Mouse (Mus musculus) heart, embryonic 15.5 days (tissue): ENCODE data around the gene Serpine2. TPM values are rescaled to one million over a fixed set of nuclear protein-coding genes. Genes with fewer than 3 reads are reported as not detected.

ENCODE experiments used
- ATAC-seq: fragments of 200-750 bp; cut with Nextera tagmentation; replicated peaks from 2 replicates; pipeline ENCODE4 v1.8.0; 2017; ENCODE audit warnings: low read depth, moderate TSS enrichment; ENCODE audit not compliant: insufficient number of reproducible peaks, insufficient read depth, low FRiP score
- H3K27ac ChIP-seq: fragments of 300-500 bp; sonication (generic); 2 replicates; pipeline ENCODE4 v1.5.1; 2015; ENCODE audit warnings: mild to moderate bottlenecking, inconsistent platforms
- H3K27me3 ChIP-seq: fragments of 300-500 bp; sonication (generic); 2 replicates; pipeline ENCODE4 v1.6.1; 2015; ENCODE audit warnings: inconsistent platforms
- H3K36me3 ChIP-seq: fragments of 300-500 bp; sonication (generic); 2 replicates; pipeline ENCODE4 v1.6.1; 2015; ENCODE audit warnings: mild to moderate bottlenecking, inconsistent platforms
- H3K4me1 ChIP-seq: fragments of 300-500 bp; sonication (generic); replicated peaks from 2 replicates; pipeline ENCODE4 v1.6.1; 2015; ENCODE audit warnings: inconsistent platforms
- H3K4me2 ChIP-seq: fragments of 300-500 bp; sonication (generic); 2 replicates; pipeline ENCODE4 v1.6.1; 2015; ENCODE audit warnings: inconsistent platforms, mild to moderate bottlenecking, moderate library complexity
- H3K4me3 ChIP-seq: fragments of 300-500 bp; sonication (generic); 2 replicates; pipeline ENCODE4 v1.5.1; 2015; ENCODE audit warnings: mild to moderate bottlenecking, inconsistent platforms
- H3K9ac ChIP-seq: fragments of 300-500 bp; sonication (generic); 2 replicates; pipeline ENCODE4 v1.6.1; 2015; ENCODE audit warnings: mild to moderate bottlenecking, inconsistent platforms
- H3K9me3 ChIP-seq: fragments of 300-500 bp; sonication (generic); replicated peaks from 2 replicates; pipeline ENCODE4 v1.6.1; 2016; ENCODE audit warnings: inconsistent platforms
- WGBS: fragments of 180-500 bp; shearing (Covaris S2); methylation state at CpG from one replicate; pipeline ENCODE4 v1.1.7; 2015; ENCODE audit warnings: mixed read lengths; 5-methylcytosine and 5-hydroxymethylcytosine counted together
- polyA plus RNA-seq: library from polyadenylated mRNA; unstranded; fragments of >200 nt; fragmentation: Nextera tagmentation; extraction: Ambion mirVana; gene quantifications from 2 replicates; pipeline ENCODE4 v1.2.1, GENCODE M21; 2015

Serpine2 gene
- 99.4 and 124 TPM in 2 replicates for polyA plus RNA-seq

DNA sequence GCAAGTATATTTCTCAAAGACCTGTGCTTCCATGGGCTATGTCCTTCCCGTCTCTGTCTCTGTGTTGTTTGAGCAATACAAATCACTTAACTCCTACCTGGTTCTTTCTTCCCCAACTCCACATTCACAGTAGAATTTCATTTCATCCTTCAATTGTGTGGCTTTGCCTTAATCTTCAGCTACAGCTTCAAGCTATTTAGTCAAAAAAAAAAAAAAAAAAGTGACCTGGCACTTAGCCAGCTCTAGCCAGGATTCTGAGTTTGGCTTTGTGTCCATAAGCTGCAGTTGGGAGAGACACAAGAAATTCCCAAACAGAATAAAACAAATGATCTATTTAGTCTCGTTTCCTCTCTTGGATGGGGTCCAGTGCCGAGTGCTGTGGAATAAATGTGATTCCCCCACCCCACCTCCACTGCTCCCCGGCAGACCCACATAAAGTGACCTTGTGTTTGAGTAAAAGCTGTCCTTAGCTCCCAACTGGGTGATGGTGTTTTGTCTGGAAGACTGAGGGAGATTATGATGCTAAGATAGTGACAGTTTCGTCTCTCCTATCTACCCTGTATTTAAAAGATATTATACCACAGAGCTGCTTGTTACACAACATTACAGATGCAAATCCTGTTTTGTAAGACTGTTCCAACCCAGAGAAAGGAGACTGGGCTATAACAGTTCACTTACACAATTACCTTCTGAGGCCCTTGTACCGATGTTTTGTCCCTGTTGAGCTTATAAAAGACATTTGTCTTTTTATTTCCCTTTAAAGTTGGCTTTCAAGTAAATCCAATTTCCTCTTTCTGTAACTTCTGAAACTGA is at the start of gene Serpine2:
TSS of gene Serpine2 (minus strand) at position 51 of the 813 bp plus-strand sequence.
- 30% methylated on average over 6 of the region's 6 CpGs for WGBS
- H3K27me3 ChIP-seq = no peaks in the 10 kb centered on the region
- peak within 1 kb of the TSS; percentile 47 for H3K27ac ChIP-seq
- H3K4me3 ChIP-seq = no peak within 1 kb of the TSS
- ATAC-seq = no peak; the same call in 1 of the 2 replicates
- peaks cover 34% of the 10 kb centered on the region for H3K4me1 ChIP-seq
- H3K9ac ChIP-seq = no peak within 1 kb of the TSS; the same call in 1 of the 2 replicates
- H3K36me3 ChIP-seq = no peaks in the 10 kb centered on the region
- H3K9me3 ChIP-seq = no peaks in the 10 kb centered on the region
- H3K4me2 ChIP-seq = peak within 1 kb of the TSS; percentile 42

DNA sequence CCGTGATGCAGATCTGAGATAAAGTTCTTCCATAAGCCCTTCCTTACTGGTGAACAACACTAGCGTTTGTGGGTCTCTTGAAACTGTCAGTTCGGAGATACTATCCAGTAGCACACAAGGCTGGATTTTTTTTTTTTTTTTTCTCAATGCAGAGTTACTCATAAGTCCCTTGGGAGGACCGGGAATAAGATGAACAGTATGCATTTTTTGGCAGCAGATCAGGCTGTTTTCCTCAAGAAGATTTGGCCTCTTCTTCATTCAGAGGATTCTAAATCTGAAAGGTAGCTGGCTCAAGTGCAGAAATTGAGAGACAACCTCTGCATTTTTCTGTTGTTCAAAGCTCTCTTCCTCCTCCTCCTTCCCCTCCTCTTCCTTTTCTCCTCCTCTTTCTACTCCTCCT is 46.8 kb upstream of the Serpine2 start:
- Histone ChIP-seq H3K36me3 (no peaks in the 10 kb centered on the region), H3K4me1 (no peaks in the 10 kb centered on the region), H3K27ac (no peak overlapping the region), H3K4me2 (no peak overlapping the region), H3K4me3 (no peak overlapping the region), H3K9me3 (no peaks in the 10 kb centered on the region), H3K9ac (no peak overlapping the region), H3K27me3 (no peaks in the 10 kb centered on the region)
- WGBS = 46% methylated on average over 4 of the region's 4 CpGs
- ATAC-seq = no peak

DNA sequence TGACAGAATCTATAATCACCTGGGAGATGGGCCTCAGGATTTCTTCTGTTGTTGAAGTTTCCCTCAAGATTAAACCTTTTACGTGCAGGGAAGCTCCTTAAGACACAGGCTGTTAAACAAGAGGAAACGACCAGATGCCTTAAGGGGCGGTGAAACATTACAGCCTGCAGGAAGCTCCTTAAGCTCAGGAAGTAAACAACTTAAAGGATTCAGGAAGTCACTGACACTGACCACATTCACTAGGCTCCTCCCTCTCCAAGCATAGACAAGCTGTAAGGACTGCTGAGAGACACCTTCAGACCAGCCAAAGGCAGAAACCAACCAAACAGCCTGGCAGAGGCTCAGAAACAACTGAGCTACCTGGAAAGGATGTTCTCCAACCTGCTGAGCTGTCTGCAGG is 44.3 kb upstream of the Serpine2 start:
- H3K4me2 ChIP-seq = no peak overlapping the region
- no peaks in the 10 kb centered on the region for H3K4me1 ChIP-seq
- H3K4me3 ChIP-seq = no peak overlapping the region
- H3K27me3 ChIP-seq = no peaks in the 10 kb centered on the region
- ATAC-seq = no peak
- WGBS = 49% methylated on average over 3 of the region's 3 CpGs
- no peaks in the 10 kb centered on the region for H3K36me3 ChIP-seq
- H3K9me3 ChIP-seq = no peaks in the 10 kb centered on the region
- no peak overlapping the region for H3K27ac ChIP-seq
- no peak overlapping the region for H3K9ac ChIP-seq

DNA sequence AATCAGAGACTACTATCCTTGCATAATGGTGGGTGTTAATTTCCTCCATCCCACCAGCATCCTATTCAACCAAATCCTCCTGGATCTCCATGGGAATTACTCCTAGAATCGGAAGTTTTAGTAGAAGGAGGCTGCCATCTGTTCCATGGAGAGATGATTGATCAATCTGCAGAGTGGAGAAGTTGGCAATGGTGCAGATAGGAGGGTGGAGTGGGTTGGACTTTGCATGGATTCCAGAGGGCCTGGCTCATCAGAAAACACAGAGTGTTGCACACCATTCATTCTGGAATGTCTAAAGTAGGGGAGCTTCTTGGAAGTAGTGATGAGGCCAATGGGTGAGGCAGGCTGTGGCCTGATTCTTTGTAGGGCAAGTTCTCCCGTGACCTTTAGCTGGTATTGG is 41.9 kb upstream of the Serpine2 start:
- no peak overlapping the region for H3K4me2 ChIP-seq
- H3K4me3 ChIP-seq = no peak overlapping the region
- H3K27ac ChIP-seq = no peak overlapping the region
- ATAC-seq = no peak
- no peaks in the 10 kb centered on the region for H3K4me1 ChIP-seq
- no peaks in the 10 kb centered on the region for H3K27me3 ChIP-seq
- H3K36me3 ChIP-seq = no peaks in the 10 kb centered on the region
- H3K9ac ChIP-seq = no peak overlapping the region
- H3K9me3 ChIP-seq = no peaks in the 10 kb centered on the region
- WGBS = 74% methylated on average over 2 of the region's 2 CpGs

DNA sequence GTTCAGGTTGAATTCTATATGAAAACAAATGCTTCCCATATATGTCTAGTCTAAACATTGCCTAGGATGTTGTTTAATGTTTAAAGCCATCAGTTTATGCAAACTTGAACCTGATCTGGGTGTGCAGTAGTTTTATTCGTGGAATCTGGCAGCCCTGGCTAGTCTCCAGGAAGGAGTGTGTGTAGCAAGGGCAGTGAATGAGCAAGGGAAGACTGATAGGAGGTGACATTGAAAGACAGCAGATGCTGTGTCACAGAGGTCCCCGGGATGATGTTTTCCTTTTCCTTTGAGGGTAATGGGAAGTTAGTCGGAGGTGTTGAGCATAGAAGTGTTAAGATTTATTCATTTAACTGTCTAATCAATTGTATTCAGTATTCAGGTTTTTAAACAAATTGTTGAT is 21.7 kb upstream of the Serpine2 start:
- no peak overlapping the region for H3K4me2 ChIP-seq
- ATAC-seq = peak; percentile 66; the same call in 1 of the 2 replicates
- H3K9me3 ChIP-seq = no peaks in the 10 kb centered on the region
- no peaks in the 10 kb centered on the region for H3K27me3 ChIP-seq
- H3K36me3 ChIP-seq = no peaks in the 10 kb centered on the region
- H3K9ac ChIP-seq = no peak overlapping the region
- H3K4me1 ChIP-seq = peaks cover 18% of the 10 kb centered on the region
- no peak overlapping the region for H3K4me3 ChIP-seq
- WGBS = 15% methylated on average over 3 of the region's 3 CpGs
- 0 out of 2 replicates have a peak overlapping the region, but pooled peaks have one; percentile 29 for H3K27ac ChIP-seq

DNA sequence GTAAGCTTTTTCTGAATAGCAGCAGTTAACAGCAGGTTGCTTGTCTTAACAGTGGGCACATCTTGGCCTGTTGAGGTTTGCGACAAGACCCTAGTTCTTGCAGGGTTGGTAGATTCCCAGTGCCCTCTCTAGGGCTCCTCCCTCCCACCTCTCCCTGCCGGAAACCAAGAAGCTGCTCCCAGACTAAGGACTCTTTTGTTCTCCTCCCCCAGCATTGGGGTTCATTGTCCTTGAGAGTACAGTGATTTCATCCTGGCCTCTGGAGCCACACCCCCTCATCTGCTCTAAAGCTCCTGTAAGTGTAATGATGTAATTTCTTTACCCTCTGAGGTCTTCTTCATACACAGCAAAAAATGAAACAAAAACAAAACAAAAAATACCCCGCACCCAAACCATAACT is 13.8 kb upstream of the Serpine2 start:
- Histone ChIP-seq H3K36me3 (no peaks in the 10 kb centered on the region), H3K4me2 (no peak overlapping the region), H3K9me3 (no peaks in the 10 kb centered on the region), H3K27me3 (no peaks in the 10 kb centered on the region), H3K4me1 (no peaks in the 10 kb centered on the region), H3K9ac (no peak overlapping the region), H3K27ac (no peak overlapping the region), H3K4me3 (no peak overlapping the region)
- no peak for ATAC-seq
- WGBS = 58% methylated on average over 3 of the region's 3 CpGs

DNA sequence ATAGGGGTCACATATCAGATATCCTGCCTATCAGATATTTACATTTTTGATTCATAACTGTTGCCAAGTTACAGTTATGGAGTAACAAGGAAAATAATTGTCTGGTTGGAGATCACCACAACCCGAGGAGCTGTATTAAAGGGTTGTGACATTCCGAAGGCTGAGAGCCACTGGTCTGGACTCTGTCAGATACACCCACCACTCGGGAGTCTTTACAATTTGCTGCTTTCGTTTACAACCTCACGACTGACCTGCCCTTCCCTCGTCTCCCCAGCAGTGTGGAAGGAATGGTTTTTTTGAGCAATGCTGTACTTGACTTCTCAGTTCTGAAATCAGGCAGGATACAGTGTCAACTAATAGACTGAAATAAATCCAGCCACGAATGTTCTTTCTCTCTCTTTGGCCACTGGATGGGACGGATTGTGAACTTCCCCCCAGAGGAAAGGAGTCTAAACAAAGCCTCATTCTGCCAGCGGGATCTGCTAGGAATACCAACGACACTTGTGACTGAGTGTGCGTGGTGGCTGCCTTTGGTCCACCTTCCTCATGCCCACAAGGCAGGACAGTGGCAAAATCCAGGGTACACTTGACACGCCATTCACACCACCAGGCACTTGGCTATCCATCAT is 455 bp downstream of the Serpine2 start:
- peaks cover 38% of the 10 kb centered on the region for H3K4me1 ChIP-seq
- H3K9me3 ChIP-seq = no peaks in the 10 kb centered on the region
- H3K27ac ChIP-seq = peak overlapping the region; percentile 47
- no peaks in the 10 kb centered on the region for H3K27me3 ChIP-seq
- no peak; the same call in 1 of the 2 replicates for ATAC-seq
- peak overlapping the region; percentile 42 for H3K4me2 ChIP-seq
- H3K4me3 ChIP-seq = no peak overlapping the region
- WGBS = 21% methylated on average over 12 of the region's 12 CpGs
- no peak overlapping the region; the same call in 1 of the 2 replicates for H3K9ac ChIP-seq
- H3K36me3 ChIP-seq = no peaks in the 10 kb centered on the region

DNA sequence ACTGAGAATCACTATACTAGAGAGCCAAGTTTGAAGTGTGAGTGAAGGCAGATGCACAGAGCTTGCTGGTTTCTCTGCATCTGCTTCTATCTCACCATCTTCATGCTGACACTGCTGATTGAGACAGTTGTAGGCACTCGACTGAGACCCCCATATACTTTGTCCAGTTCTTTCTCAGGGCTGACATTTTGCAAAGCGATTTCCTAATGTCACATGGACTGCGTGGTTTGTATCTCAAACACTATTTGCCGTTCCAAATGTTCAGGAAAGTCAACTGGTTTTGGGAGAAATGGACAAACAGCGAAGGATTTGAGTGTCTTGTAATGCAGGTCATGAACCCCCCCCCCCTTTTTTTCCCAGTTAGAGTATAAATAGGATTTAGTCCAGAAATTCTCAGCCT is 1.0 kb downstream of the Serpine2 start:
- ATAC-seq = no peak
- 69% methylated on average over 5 of the region's 5 CpGs for WGBS
- Histone ChIP-seq H3K36me3 (no peaks in the 10 kb centered on the region), H3K4me2 (peak overlapping the region; percentile 42; the same call in 1 of the 2 replicates), H3K9ac (no peak overlapping the region), H3K4me3 (no peak overlapping the region), H3K27me3 (no peaks in the 10 kb centered on the region), H3K27ac (peak overlapping the region; percentile 47), H3K4me1 (peaks cover 38% of the 10 kb centered on the region), H3K9me3 (no peaks in the 10 kb centered on the region)

DNA sequence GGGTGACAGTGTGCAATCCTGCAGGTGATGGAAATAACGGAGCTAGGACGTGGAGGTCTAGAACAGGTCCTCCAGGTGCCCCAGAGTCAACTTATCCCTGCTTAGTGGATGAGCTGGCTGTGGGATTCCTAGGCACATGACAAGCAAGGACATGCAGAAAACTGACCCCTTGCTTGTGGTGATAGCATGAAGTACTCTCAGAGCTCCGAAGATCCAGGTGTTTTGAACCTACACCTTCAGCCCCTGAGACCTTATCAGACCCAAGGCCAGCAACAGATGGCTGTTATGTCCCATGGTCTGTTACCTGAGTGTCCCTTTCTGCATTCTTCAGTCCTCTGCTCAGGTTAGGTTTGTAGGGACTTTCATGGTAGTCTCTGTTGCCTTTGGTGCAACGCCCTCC is 2.0 kb downstream of the Serpine2 start:
- Histone ChIP-seq H3K36me3 (no peaks in the 10 kb centered on the region), H3K9ac (peak overlapping the region; percentile 75), H3K4me2 (peak overlapping the region; percentile 99), H3K4me1 (peaks cover 38% of the 10 kb centered on the region), H3K4me3 (peak overlapping the region; percentile 71), H3K27me3 (no peaks in the 10 kb centered on the region), H3K9me3 (no peaks in the 10 kb centered on the region), H3K27ac (0 out of 2 replicates have a peak overlapping the region, but pooled peaks have one; percentile 31)
- ATAC-seq = no peak
- 26% methylated on average over 4 of the region's 4 CpGs for WGBS

DNA sequence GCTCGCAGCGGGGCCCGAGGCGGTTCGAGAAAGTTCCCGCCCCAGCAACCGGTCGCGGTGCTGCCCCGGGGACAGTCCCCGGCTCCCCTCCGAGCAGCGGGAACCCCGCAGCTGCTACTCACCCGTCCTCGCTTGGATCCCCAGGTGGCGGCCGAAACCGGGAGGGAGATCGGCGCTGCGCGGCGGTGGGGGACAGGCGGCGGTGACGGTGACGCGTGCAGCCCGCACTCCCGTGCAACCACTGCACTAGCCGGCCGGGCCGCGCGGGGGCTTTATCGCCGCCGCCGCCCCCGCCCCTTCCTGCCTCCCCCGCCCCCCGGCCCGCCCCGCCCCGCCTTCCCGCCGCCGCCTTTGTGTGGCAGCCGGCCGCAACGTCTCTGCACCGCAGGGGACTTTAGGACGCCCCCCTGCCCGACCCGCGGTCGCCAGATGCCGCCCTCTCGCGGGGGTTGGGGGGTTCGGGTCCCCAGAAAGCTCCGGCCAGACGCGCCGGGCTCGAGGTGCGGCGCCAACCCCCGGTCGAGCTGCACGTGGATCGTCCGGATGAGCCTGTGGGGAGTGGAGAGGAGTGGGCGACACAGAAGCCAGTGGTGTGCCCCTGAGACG is 2.5 kb downstream of the Serpine2 start:
- Histone ChIP-seq H3K4me1 (peaks cover 38% of the 10 kb centered on the region), H3K9me3 (no peaks in the 10 kb centered on the region), H3K4me3 (peak overlapping the region; percentile 71), H3K9ac (peak overlapping the region; percentile 75), H3K36me3 (no peaks in the 10 kb centered on the region), H3K27ac (peak overlapping the region; percentile 31), H3K4me2 (peak overlapping the region; percentile 99), H3K27me3 (no peaks in the 10 kb centered on the region)
- WGBS = under 1% methylated on average over 58 of the region's 76 CpGs
- ATAC-seq = peak; percentile 53; the same call in 1 of the 2 replicates

DNA sequence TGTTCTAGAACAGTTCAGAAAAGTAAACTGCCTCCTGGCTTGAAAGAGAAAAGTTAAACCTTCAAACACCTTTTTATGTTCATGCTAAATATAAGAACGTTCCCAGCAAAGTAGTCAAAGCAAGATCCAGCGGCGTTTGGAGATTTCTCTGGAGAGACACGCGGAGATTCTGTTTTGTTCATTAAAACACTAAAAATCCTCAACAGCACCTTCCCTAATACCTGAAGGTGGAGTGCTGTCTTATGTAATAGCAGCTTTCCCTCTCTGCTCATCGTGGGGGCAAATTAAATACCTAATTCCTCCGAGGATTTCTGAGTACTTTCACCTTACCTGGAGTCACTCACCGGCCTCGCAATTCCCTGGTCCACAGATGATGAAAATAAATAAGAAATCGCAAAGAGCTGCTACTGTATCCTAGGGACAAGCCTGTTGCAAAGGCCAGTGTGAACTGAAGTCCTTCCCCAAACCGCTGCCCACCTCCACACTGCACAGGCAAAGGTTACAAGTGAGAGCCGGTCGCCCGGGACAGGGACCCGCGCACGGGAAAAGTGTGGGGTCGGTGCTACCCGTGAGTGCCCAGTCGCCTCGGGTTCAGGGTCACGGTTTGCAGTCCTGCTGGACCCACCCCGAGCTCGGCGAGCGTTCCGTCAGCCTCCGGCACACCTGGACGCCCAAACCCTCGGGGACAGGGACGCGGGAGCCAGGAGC is 3.1 kb downstream of the Serpine2 start:
- peak overlapping the region; percentile 71 for H3K4me3 ChIP-seq
- no peaks in the 10 kb centered on the region for H3K9me3 ChIP-seq
- ATAC-seq = no peak
- H3K36me3 ChIP-seq = no peaks in the 10 kb centered on the region
- H3K4me1 ChIP-seq = peaks cover 38% of the 10 kb centered on the region
- peak overlapping the region; percentile 99 for H3K4me2 ChIP-seq
- peak overlapping the region; percentile 31 for H3K27ac ChIP-seq
- no peaks in the 10 kb centered on the region for H3K27me3 ChIP-seq
- H3K9ac ChIP-seq = peak overlapping the region; percentile 75
- 5% methylated on average over 32 of the region's 32 CpGs for WGBS
